Mouse (Mus musculus): ENCODE data around the gene Flt3. TPM values are rescaled to one million over a fixed set of nuclear protein-coding genes. Genes with fewer than 3 reads are reported as not detected.

Flt3 gene
- total and polyA plus RNA-seq, 3 experiments = 0.76 to 3.3 (median 2.3) TPM

- H3K4me2 ChIP-seq (ENCODE audit: insufficient read depth, low read depth, poor library complexity, severe bottlenecking) = no peak overlapping the region
- TF ChIP-seq JUN (IDR thresholded peaks at IDR 0.05; ENCODE audit: insufficient read depth, low read depth, low read length) (no peak), RAD21 (IDR thresholded peaks at IDR 0.05; ENCODE audit: low read depth, low read length) (no peak), NRF1 (IDR thresholded peaks at IDR 0.05; ENCODE audit: low read depth, low read length) (no peak), CTCF (conservative IDR thresholded peaks at IDR 0.05 in 1 of 2, IDR thresholded peaks at IDR 0.05 in 1 of 2; ENCODE audit: low read depth in 2 of 2, low read length in 2 of 2) (no peak), E2F4 (IDR thresholded peaks at IDR 0.05; ENCODE audit: insufficient replicate concordance, low read depth, low read length) (no peak), MAZ (IDR thresholded peaks at IDR 0.05; ENCODE audit: low read depth, low read length) (no peak), ZC3H11A (IDR thresholded peaks at IDR 0.05; ENCODE audit: low read depth, low read length) (no peak), JUND (conservative IDR thresholded peaks at IDR 0.05; ENCODE audit: low read depth, low read length) (no peak), MXI1 (IDR thresholded peaks at IDR 0.05; ENCODE audit: low read depth, low read length) (no peak), KAT2A (IDR thresholded peaks at IDR 0.05; ENCODE audit: insufficient replicate concordance, low read length) (no peak)
- H3K4me3 ChIP-seq (replicated peaks in 1 of 3; ENCODE audit: low read depth in 2 of 3, low read length in 2 of 3, poor library complexity in 1 of 3) = no peak overlapping the region
- H3K27ac ChIP-seq (ENCODE audit: insufficient read depth, low read depth) = no peak overlapping the region
- in situ Hi-C loops (cut with MboI; ENCODE audit: low pct_ligation_motif_present, low pct_unique_long_range_greater_than_20kb, low sequenced_read_pairs) (no loop called here), dilution Hi-C loops (cut with MboI; ENCODE audit: extremely low pct_ligation_motif_present, extremely low pct_unique_long_range_greater_than_20kb, low sequenced_read_pairs) (no loop called here)
- H3K9me3 ChIP-seq (replicated peaks; ENCODE audit: low read length) = no peaks in the 10 kb centered on the region
- H3K4me1 ChIP-seq (ENCODE audit: control insufficient read depth in 1 of 2, insufficient read depth in 2 of 2) = peaks cover 8 to 25% of the 10 kb centered on the region in 2 experiments
- H3K79me2 ChIP-seq (replicated peaks; ENCODE audit: control insufficient read depth, extremely low read depth, insufficient read depth, poor library complexity, severe bottlenecking) = peaks cover 72% of the 10 kb centered on the region
- no peak overlapping the region for H3K9ac ChIP-seq (ENCODE audit: insufficient read depth, low read depth)
- no peak for DNase-seq (ENCODE audit: extremely low read depth)
- H3K36me3 ChIP-seq (replicated peaks in 1 of 2; ENCODE audit: control insufficient read depth in 1 of 2, insufficient read depth in 1 of 2, low read length in 1 of 2) = peaks cover 2 to 61% of the 10 kb centered on the region in 2 experiments
- no peaks in the 10 kb centered on the region for H3K27me3 ChIP-seq (replicated peaks)
Measured at GRCm38 (mm10) chr5:147444757-147445156, 44.5 kb upstream of the Flt3 start.

- Histone ChIP-seq H3K9me3 (replicated peaks; ENCODE audit: low read length) (no peaks in the 10 kb centered on the region), H3K9ac (ENCODE audit: insufficient read depth, low read depth) (no peak overlapping the region), H3K4me3 (replicated peaks in 1 of 3; ENCODE audit: low read depth in 2 of 3, low read length in 2 of 3, poor library complexity in 1 of 3) (no peak overlapping the region), H3K27ac (ENCODE audit: insufficient read depth, low read depth) (no peak overlapping the region), H3K4me2 (ENCODE audit: insufficient read depth, low read depth, poor library complexity, severe bottlenecking) (no peak overlapping the region), H3K27me3 (replicated peaks) (no peaks in the 10 kb centered on the region), H3K4me1 (ENCODE audit: control insufficient read depth in 1 of 2, insufficient read depth in 2 of 2) (peaks cover 8 to 23% of the 10 kb centered on the region in 2 experiments), H3K79me2 (replicated peaks; ENCODE audit: control insufficient read depth, extremely low read depth, insufficient read depth, poor library complexity, severe bottlenecking) (peaks cover 71% of the 10 kb centered on the region), H3K36me3 (replicated peaks in 1 of 2; ENCODE audit: control insufficient read depth in 1 of 2, insufficient read depth in 1 of 2, low read length in 1 of 2) (peaks cover 2 to 62% of the 10 kb centered on the region in 2 experiments)
- dilution Hi-C loops (cut with MboI; ENCODE audit: extremely low pct_ligation_motif_present, extremely low pct_unique_long_range_greater_than_20kb, low sequenced_read_pairs) (no loop called here), in situ Hi-C loops (cut with MboI; ENCODE audit: low pct_ligation_motif_present, low pct_unique_long_range_greater_than_20kb, low sequenced_read_pairs) (no loop called here)
- TF ChIP-seq CHD1 (IDR thresholded peaks at IDR 0.05; ENCODE audit: low read depth, low read length) (no peak), EP300 (IDR thresholded peaks at IDR 0.05; ENCODE audit: low read length) (no peak), SMC3 (IDR thresholded peaks at IDR 0.05; ENCODE audit: low read depth, low read length) (no peak), MEF2A (IDR thresholded peaks at IDR 0.05; ENCODE audit: borderline replicate concordance, low read depth, low read length) (no peak)
- DNase-seq (ENCODE audit: extremely low read depth) = no peak
Measured at GRCm38 (mm10) chr5:147444298-147444697, 44.0 kb upstream of the Flt3 start.

GRCm38 (mm10) chr5:147442741-147443140 is 42.5 kb upstream of the Flt3 start:
- H3K79me2 ChIP-seq (replicated peaks; ENCODE audit: control insufficient read depth, extremely low read depth, insufficient read depth, poor library complexity, severe bottlenecking) = peaks cover 72% of the 10 kb centered on the region
- no peak overlapping the region for H3K27ac ChIP-seq (ENCODE audit: insufficient read depth, low read depth)
- no peak for DNase-seq (ENCODE audit: extremely low read depth)
- peaks cover 8 to 68% of the 10 kb centered on the region in 2 experiments for H3K36me3 ChIP-seq (replicated peaks in 1 of 2; ENCODE audit: control insufficient read depth in 1 of 2, insufficient read depth in 1 of 2, low read length in 1 of 2)
- dilution Hi-C loops (cut with MboI; ENCODE audit: extremely low pct_ligation_motif_present, extremely low pct_unique_long_range_greater_than_20kb, low sequenced_read_pairs) (no loop called here), in situ Hi-C loops (cut with MboI; ENCODE audit: low pct_ligation_motif_present, low pct_unique_long_range_greater_than_20kb, low sequenced_read_pairs) (no loop called here)
- H3K4me2 ChIP-seq (ENCODE audit: insufficient read depth, low read depth, poor library complexity, severe bottlenecking) = no peak overlapping the region
- no peaks in the 10 kb centered on the region for H3K27me3 ChIP-seq (replicated peaks)
- H3K4me1 ChIP-seq (ENCODE audit: control insufficient read depth in 1 of 2, insufficient read depth in 2 of 2) = peaks cover 0 to 8% of the 10 kb centered on the region in 2 experiments; a peak in 3 of 4 replicates
- no peaks in the 10 kb centered on the region for H3K9me3 ChIP-seq (replicated peaks; ENCODE audit: low read length)
- TF ChIP-seq BHLHE40 (IDR thresholded peaks at IDR 0.05; ENCODE audit: low read depth, low read length) (no peak), RCOR1 (conservative IDR thresholded peaks at IDR 0.05; ENCODE audit: low read depth, low read length) (no peak), ELF1 (IDR thresholded peaks at IDR 0.05; ENCODE audit: low read depth, low read length) (no peak), USF2 (conservative IDR thresholded peaks at IDR 0.05; ENCODE audit: low read depth, low read length) (no peak), EP300 (IDR thresholded peaks at IDR 0.05; ENCODE audit: low read length) (no peak), MEF2A (IDR thresholded peaks at IDR 0.05; ENCODE audit: borderline replicate concordance, low read depth, low read length) (no peak), ZNF384 (IDR thresholded peaks at IDR 0.05; ENCODE audit: low read depth, low read length) (no peak), RAD21 (IDR thresholded peaks at IDR 0.05; ENCODE audit: low read depth, low read length) (no peak)
- no peak overlapping the region for H3K9ac ChIP-seq (ENCODE audit: insufficient read depth, low read depth)
- no peak overlapping the region for H3K4me3 ChIP-seq (replicated peaks in 1 of 3; ENCODE audit: low read depth in 2 of 3, low read length in 2 of 3, poor library complexity in 1 of 3)
